Mouse (Mus musculus): ENCODE measurements around the gene Srcap. TPM values are rescaled to one million over a fixed set of nuclear protein-coding genes. Genes with fewer than 3 reads are reported as not detected.

Srcap gene
- polyA plus RNA-seq, 1 experiment from 2014 or later = 41.5 TPM

- H3K36me3 ChIP-seq (ENCODE audit: control insufficient read depth, insufficient read depth, low read length) = peaks cover 56% of the 10 kb centered on the region
- WGBS = 4% methylated on average over 29 of the region's 29 CpGs
Observed at GRCm38 (mm10) chr7:127588901-127589300, 77.1 kb downstream of the Srcap start.

GRCm38 (mm10) chr7:127589637-127590036 is 77.9 kb downstream of the Srcap start:
- ATAC-seq (ENCODE audit: low read depth) = no peak
- H3K27me3 ChIP-seq (replicated peaks; ENCODE audit: control insufficient read depth, insufficient read depth, low read length) = no peaks in the 10 kb centered on the region
- no peaks in the 10 kb centered on the region for H3K9me3 ChIP-seq (ENCODE audit: control insufficient read depth, low read length)
- H3K36me3 ChIP-seq (ENCODE audit: control insufficient read depth, insufficient read depth, low read length) = peaks cover 56% of the 10 kb centered on the region
- H3K27ac ChIP-seq (replicated peaks; ENCODE audit: low read depth, low read length) = no peak overlapping the region
- peak overlapping the region; percentile 94; the same call in 1 of the 2 replicates for H3K9ac ChIP-seq (ENCODE audit: low read depth, low read length)
- no peak for DNase-seq (ENCODE audit: low spot score)
- peak overlapping the region; percentile 88 for H3K4me2 ChIP-seq (ENCODE audit: low read depth, low read length)
- H3K4me3 ChIP-seq (ENCODE audit: low read depth, low read length) = peak overlapping the region; percentile 95
- peaks cover 9% of the 10 kb centered on the region for H3K4me1 ChIP-seq (ENCODE audit: control insufficient read depth, insufficient read depth, low read length)
- WGBS = 89% methylated on average over 9 of the region's 9 CpGs

More at GRCm38 (mm10) chr7:127588901-127589300, 77.1 kb downstream of the Srcap start:
- Histone ChIP-seq H3K4me2 (ENCODE audit: low read depth, low read length) (peak overlapping the region; percentile 88), H3K9me3 (ENCODE audit: control insufficient read depth, low read length) (no peaks in the 10 kb centered on the region), H3K4me3 (ENCODE audit: low read depth, low read length) (peak overlapping the region; percentile 95), H3K27me3 (replicated peaks; ENCODE audit: control insufficient read depth, insufficient read depth, low read length) (no peaks in the 10 kb centered on the region), H3K9ac (ENCODE audit: low read depth, low read length) (peak overlapping the region; percentile 94), H3K27ac (replicated peaks; ENCODE audit: low read depth, low read length) (peak overlapping the region; percentile 77; the same call in 1 of the 2 replicates), H3K4me1 (ENCODE audit: control insufficient read depth, insufficient read depth, low read length) (peaks cover 9% of the 10 kb centered on the region)
- no peak for DNase-seq (ENCODE audit: low spot score)
- ATAC-seq (ENCODE audit: low read depth) = no peak

GRCm38 (mm10) chr7:127591108-127591507 is 79.3 kb downstream of the Srcap start:
- H3K36me3 ChIP-seq (ENCODE audit: control insufficient read depth, insufficient read depth, low read length) = peaks cover 66% of the 10 kb centered on the region
- WGBS = 94% methylated on average over 10 of the region's 10 CpGs
- no peak overlapping the region for H3K4me3 ChIP-seq (ENCODE audit: low read depth, low read length)
- no peaks in the 10 kb centered on the region for H3K9me3 ChIP-seq (ENCODE audit: control insufficient read depth, low read length)
- H3K9ac ChIP-seq (ENCODE audit: low read depth, low read length) = no peak overlapping the region
- ATAC-seq (ENCODE audit: low read depth) (no peak), DNase-seq (ENCODE audit: low spot score) (no peak)
- H3K4me1 ChIP-seq (ENCODE audit: control insufficient read depth, insufficient read depth, low read length) = peaks cover 9% of the 10 kb centered on the region
- H3K4me2 ChIP-seq (ENCODE audit: low read depth, low read length) = no peak overlapping the region
- no peak overlapping the region for H3K27ac ChIP-seq (replicated peaks; ENCODE audit: low read depth, low read length)
- no peaks in the 10 kb centered on the region for H3K27me3 ChIP-seq (replicated peaks; ENCODE audit: control insufficient read depth, insufficient read depth, low read length)

GRCm38 (mm10) chr7:127592575-127592974 is 80.8 kb downstream of the Srcap start:
- 0 out of 2 replicates have a peak, but pooled peaks cover 5% of the 10 kb centered on the region for H3K4me1 ChIP-seq (ENCODE audit: control insufficient read depth, insufficient read depth, low read length)
- WGBS = 87% methylated on average over 14 of the region's 14 CpGs
- no peak for DNase-seq (ENCODE audit: low spot score)
- no peaks in the 10 kb centered on the region for H3K27me3 ChIP-seq (replicated peaks; ENCODE audit: control insufficient read depth, insufficient read depth, low read length)
- H3K9ac ChIP-seq (ENCODE audit: low read depth, low read length) = no peak overlapping the region
- no peak overlapping the region for H3K4me3 ChIP-seq (ENCODE audit: low read depth, low read length)
- no peak overlapping the region for H3K27ac ChIP-seq (replicated peaks; ENCODE audit: low read depth, low read length)
- ATAC-seq (ENCODE audit: low read depth) = no peak
- H3K36me3 ChIP-seq (ENCODE audit: control insufficient read depth, insufficient read depth, low read length) = peaks cover 81% of the 10 kb centered on the region
- no peaks in the 10 kb centered on the region for H3K9me3 ChIP-seq (ENCODE audit: control insufficient read depth, low read length)
- H3K4me2 ChIP-seq (ENCODE audit: low read depth, low read length) = no peak overlapping the region

- H3K36me3 ChIP-seq (ENCODE audit: control insufficient read depth, insufficient read depth, low read length) = peaks cover 100% of the 10 kb centered on the region
- H3K9ac ChIP-seq (ENCODE audit: low read depth, low read length) = no peak overlapping the region
Observed at GRCm38 (mm10) chr7:127596747-127597146, 85.0 kb downstream of the Srcap start.

GRCm38 (mm10) chr7:127600612-127601011 is 88.8 kb downstream of the Srcap start:
- Histone ChIP-seq H3K4me3 (ENCODE audit: low read depth, low read length) (no peak overlapping the region), H3K4me2 (ENCODE audit: low read depth, low read length) (no peak overlapping the region), H3K36me3 (ENCODE audit: control insufficient read depth, insufficient read depth, low read length) (peaks cover 92% of the 10 kb centered on the region), H3K27ac (replicated peaks; ENCODE audit: low read depth, low read length) (no peak overlapping the region), H3K27me3 (replicated peaks; ENCODE audit: control insufficient read depth, insufficient read depth, low read length) (no peaks in the 10 kb centered on the region), H3K4me1 (ENCODE audit: control insufficient read depth, insufficient read depth, low read length) (no peaks in the 10 kb centered on the region), H3K9ac (ENCODE audit: low read depth, low read length) (no peak overlapping the region), H3K9me3 (ENCODE audit: control insufficient read depth, low read length) (no peaks in the 10 kb centered on the region)
- WGBS = 93% methylated on average over 7 of the region's 7 CpGs
- ATAC-seq (ENCODE audit: low read depth) = no peak
- no peak for DNase-seq (ENCODE audit: low spot score)

More at GRCm38 (mm10) chr7:127596747-127597146, 85.0 kb downstream of the Srcap start:
- no peak overlapping the region for H3K4me3 ChIP-seq (ENCODE audit: low read depth, low read length)
- H3K4me1 ChIP-seq (ENCODE audit: control insufficient read depth, insufficient read depth, low read length) = no peaks in the 10 kb centered on the region
- 96% methylated on average over 17 of the region's 17 CpGs for WGBS
- H3K27me3 ChIP-seq (replicated peaks; ENCODE audit: control insufficient read depth, insufficient read depth, low read length) = no peaks in the 10 kb centered on the region
- no peak overlapping the region for H3K27ac ChIP-seq (replicated peaks; ENCODE audit: low read depth, low read length)
- no peaks in the 10 kb centered on the region for H3K9me3 ChIP-seq (ENCODE audit: control insufficient read depth, low read length)
- H3K4me2 ChIP-seq (ENCODE audit: low read depth, low read length) = no peak overlapping the region
- ATAC-seq (ENCODE audit: low read depth) (no peak), DNase-seq (ENCODE audit: low spot score) (no peak)

GRCm38 (mm10) chr7:127601735-127602134 is 90.0 kb downstream of the Srcap start:
- Histone ChIP-seq H3K27ac (replicated peaks; ENCODE audit: low read depth, low read length) (no peak overlapping the region), H3K9ac (ENCODE audit: low read depth, low read length) (no peak overlapping the region), H3K36me3 (ENCODE audit: control insufficient read depth, insufficient read depth, low read length) (peaks cover 85% of the 10 kb centered on the region), H3K4me3 (ENCODE audit: low read depth, low read length) (no peak overlapping the region), H3K4me2 (ENCODE audit: low read depth, low read length) (no peak overlapping the region), H3K27me3 (replicated peaks; ENCODE audit: control insufficient read depth, insufficient read depth, low read length) (no peaks in the 10 kb centered on the region), H3K4me1 (ENCODE audit: control insufficient read depth, insufficient read depth, low read length) (no peaks in the 10 kb centered on the region), H3K9me3 (ENCODE audit: control insufficient read depth, low read length) (no peaks in the 10 kb centered on the region)
- DNase-seq (ENCODE audit: low spot score) = no peak
- ATAC-seq (ENCODE audit: low read depth) = no peak
- WGBS = 86% methylated on average over 4 of the region's 4 CpGs

- Histone ChIP-seq H3K9ac (ENCODE audit: low read depth, low read length) (no peak overlapping the region), H3K36me3 (ENCODE audit: control insufficient read depth, insufficient read depth, low read length) (peaks cover 74% of the 10 kb centered on the region), H3K27ac (replicated peaks; ENCODE audit: low read depth, low read length) (no peak overlapping the region), H3K27me3 (replicated peaks; ENCODE audit: control insufficient read depth, insufficient read depth, low read length) (no peaks in the 10 kb centered on the region), H3K4me1 (ENCODE audit: control insufficient read depth, insufficient read depth, low read length) (no peaks in the 10 kb centered on the region), H3K9me3 (ENCODE audit: control insufficient read depth, low read length) (no peaks in the 10 kb centered on the region), H3K4me3 (ENCODE audit: low read depth, low read length) (no peak overlapping the region), H3K4me2 (ENCODE audit: low read depth, low read length) (no peak overlapping the region)
- ATAC-seq (ENCODE audit: low read depth) (no peak), DNase-seq (ENCODE audit: low spot score) (no peak)
- WGBS = 87% methylated on average over 2 of the region's 2 CpGs
Observed at GRCm38 (mm10) chr7:127602903-127603302, 91.1 kb downstream of the Srcap start.

- ATAC-seq (ENCODE audit: low read depth) (no peak), DNase-seq (ENCODE audit: low spot score) (no peak)
- Histone ChIP-seq H3K27ac (replicated peaks; ENCODE audit: low read depth, low read length) (no peak overlapping the region), H3K27me3 (replicated peaks; ENCODE audit: control insufficient read depth, insufficient read depth, low read length) (no peaks in the 10 kb centered on the region), H3K9me3 (ENCODE audit: control insufficient read depth, low read length) (no peaks in the 10 kb centered on the region), H3K4me2 (ENCODE audit: low read depth, low read length) (no peak overlapping the region), H3K36me3 (ENCODE audit: control insufficient read depth, insufficient read depth, low read length) (peaks cover 74% of the 10 kb centered on the region), H3K4me1 (ENCODE audit: control insufficient read depth, insufficient read depth, low read length) (no peaks in the 10 kb centered on the region), H3K9ac (ENCODE audit: low read depth, low read length) (no peak overlapping the region), H3K4me3 (ENCODE audit: low read depth, low read length) (no peak overlapping the region)
- WGBS = 92% methylated on average over 10 of the region's 10 CpGs
Observed at GRCm38 (mm10) chr7:127604256-127604655, 92.5 kb downstream of the Srcap start.

Measured in embryonic facial prominence, embryonic 14.5 days (tissue).